Mouse (Mus musculus): ENCODE measurements around the gene Fam189a1. TPM values are rescaled to one million over a fixed set of nuclear protein-coding genes. Genes with fewer than 3 reads are reported as not detected.
A peak's percentile ranks its signal among the peaks of the same experiment; 100 is the strongest.

Gene Fam189a1
- polyA plus RNA-seq (2014; fragmentation: Nextera tagmentation; extraction: Ambion mirVana) = 0.08 and 0.27 TPM in 2 replicates

DNA sequence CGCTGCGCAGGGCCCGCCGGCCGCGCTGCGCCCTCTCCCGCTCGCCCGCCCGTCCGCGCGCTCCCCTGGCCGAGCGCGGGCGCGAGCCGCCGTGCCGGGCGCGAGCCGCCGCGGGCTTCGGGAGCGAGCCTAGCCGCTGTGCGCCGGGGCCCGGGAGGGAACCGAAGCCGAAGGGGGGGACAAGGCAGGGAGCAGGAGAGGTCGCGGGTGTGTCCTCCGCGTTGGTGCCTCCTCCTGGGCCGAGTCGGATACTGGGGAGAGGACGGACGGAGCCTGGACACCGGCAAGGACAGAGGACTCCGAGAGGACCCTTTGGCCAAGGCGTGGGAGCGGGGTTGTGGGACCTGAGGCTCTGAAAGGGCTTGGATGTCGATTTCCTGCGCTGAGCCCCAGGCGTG lies at the start of gene Fam189a1:
Gene Fam189a1, minus strand, starts transcription at position 57 of the 398 bp plus-strand sequence.
- H3K4me2 ChIP-seq = peak within 1 kb of the TSS; percentile 82
- H3K27me3 ChIP-seq (replicated peaks; ENCODE audit: control insufficient read depth, insufficient read depth, low read length) = peaks cover 45% of the 10 kb centered on the region
- H3K4me3 ChIP-seq (ENCODE audit: low read depth, low read length) = peak within 1 kb of the TSS; percentile 45
- ATAC-seq (replicated peaks; ENCODE audit: low FRiP score) (peak; percentile 26; the same call in 1 of the 2 replicates), DNase-seq (ENCODE audit: low spot score) (peak; percentile 60)
- H3K36me3 ChIP-seq (ENCODE audit: control insufficient read depth, insufficient read depth, low read length) = no peaks in the 10 kb centered on the region
- H3K9ac ChIP-seq (ENCODE audit: low read depth, low read length) = 0 out of 2 replicates have a peak within 1 kb of the TSS, but pooled peaks have one; percentile 14
- no peaks in the 10 kb centered on the region for H3K9me3 ChIP-seq (ENCODE audit: control insufficient read depth, low read length)
- H3K27ac ChIP-seq (ENCODE audit: low read depth, low read length) = no peak within 1 kb of the TSS
- 1% methylated on average over 45 of the region's 50 CpGs for WGBS
- H3K4me1 ChIP-seq (replicated peaks; ENCODE audit: control insufficient read depth, insufficient read depth, low read length) = no peaks in the 10 kb centered on the region

DNA sequence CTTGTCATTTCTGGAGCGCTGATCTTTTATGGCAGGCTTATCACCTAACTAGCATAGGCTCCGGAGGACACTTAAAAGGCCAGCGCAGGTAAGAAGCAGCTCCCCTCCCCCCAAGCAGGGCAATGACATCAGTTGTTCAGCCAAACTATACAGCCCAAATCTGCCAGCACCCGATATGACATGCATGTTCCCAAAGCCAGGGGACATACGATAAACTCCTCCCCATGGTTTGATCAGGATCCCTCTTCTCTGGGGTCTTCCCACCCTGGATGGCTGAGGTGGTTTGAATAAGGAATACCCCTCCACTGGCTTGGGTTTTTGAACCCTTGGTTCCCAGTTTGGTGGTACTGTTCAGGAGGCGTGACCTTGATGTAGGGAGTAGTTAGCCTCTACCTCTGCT lies 49.7 kb upstream of the Fam189a1 start:
- WGBS = 85% methylated on average over 6 of the region's 6 CpGs
- H3K4me3 ChIP-seq (ENCODE audit: low read depth, low read length) = no peak overlapping the region
- DNase-seq (ENCODE audit: low spot score) (no peak), ATAC-seq (replicated peaks; ENCODE audit: low FRiP score) (no peak)
- H3K27ac ChIP-seq (ENCODE audit: low read depth, low read length) = no peak overlapping the region
- no peaks in the 10 kb centered on the region for H3K4me1 ChIP-seq (replicated peaks; ENCODE audit: control insufficient read depth, insufficient read depth, low read length)
- no peak overlapping the region for H3K9ac ChIP-seq (ENCODE audit: low read depth, low read length)
- no peaks in the 10 kb centered on the region for H3K27me3 ChIP-seq (replicated peaks; ENCODE audit: control insufficient read depth, insufficient read depth, low read length)
- peaks cover 4% of the 10 kb centered on the region; the same call in 1 of the 2 replicates for H3K9me3 ChIP-seq (ENCODE audit: control insufficient read depth, low read length)
- no peaks in the 10 kb centered on the region for H3K36me3 ChIP-seq (ENCODE audit: control insufficient read depth, insufficient read depth, low read length)
- no peak overlapping the region for H3K4me2 ChIP-seq

DNA sequence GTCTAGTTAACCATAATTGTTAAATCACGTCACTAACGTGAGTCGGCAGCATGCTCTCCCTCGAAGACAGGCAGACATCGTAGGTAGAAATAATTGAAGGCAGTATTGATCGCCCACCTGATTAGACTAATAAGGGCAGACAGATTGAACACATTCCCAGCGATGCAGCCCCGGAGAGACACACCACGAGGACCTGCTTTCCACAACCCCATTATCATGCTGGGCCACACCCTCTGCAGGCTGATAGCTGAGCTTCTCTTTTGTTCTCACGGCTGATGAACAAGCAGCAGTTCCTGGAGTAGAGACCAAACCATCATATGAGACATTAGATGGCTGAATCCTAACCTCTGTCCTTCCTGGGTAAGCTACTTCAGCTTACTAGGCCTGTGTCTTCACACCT lies 46.3 kb upstream of the Fam189a1 start:
- Histone ChIP-seq H3K4me3 (ENCODE audit: low read depth, low read length) (no peak overlapping the region), H3K36me3 (ENCODE audit: control insufficient read depth, insufficient read depth, low read length) (no peaks in the 10 kb centered on the region), H3K9ac (ENCODE audit: low read depth, low read length) (no peak overlapping the region), H3K27ac (ENCODE audit: low read depth, low read length) (no peak overlapping the region), H3K27me3 (replicated peaks; ENCODE audit: control insufficient read depth, insufficient read depth, low read length) (no peaks in the 10 kb centered on the region), H3K9me3 (ENCODE audit: control insufficient read depth, low read length) (peaks cover 4% of the 10 kb centered on the region; the same call in 1 of the 2 replicates), H3K4me2 (no peak overlapping the region), H3K4me1 (replicated peaks; ENCODE audit: control insufficient read depth, insufficient read depth, low read length) (no peaks in the 10 kb centered on the region)
- DNase-seq (ENCODE audit: low spot score) = no peak
- WGBS = 82% methylated on average over 10 of the region's 10 CpGs
- ATAC-seq (replicated peaks; ENCODE audit: low FRiP score) = no peak

- no peak overlapping the region for H3K27ac ChIP-seq (ENCODE audit: low read depth, low read length)
- ATAC-seq (replicated peaks; ENCODE audit: low FRiP score) (no peak), DNase-seq (ENCODE audit: low spot score) (no peak)
- H3K4me3 ChIP-seq (ENCODE audit: low read depth, low read length) = no peak overlapping the region
- no peaks in the 10 kb centered on the region for H3K36me3 ChIP-seq (ENCODE audit: control insufficient read depth, insufficient read depth, low read length)
- H3K9me3 ChIP-seq (ENCODE audit: control insufficient read depth, low read length) = no peaks in the 10 kb centered on the region
- H3K27me3 ChIP-seq (replicated peaks; ENCODE audit: control insufficient read depth, insufficient read depth, low read length) = no peaks in the 10 kb centered on the region
- WGBS = 65% methylated on average over 5 of the region's 5 CpGs
- no peak overlapping the region for H3K4me2 ChIP-seq
- H3K4me1 ChIP-seq (replicated peaks; ENCODE audit: control insufficient read depth, insufficient read depth, low read length) = no peaks in the 10 kb centered on the region
- H3K9ac ChIP-seq (ENCODE audit: low read depth, low read length) = no peak overlapping the region
Observed at GRCm38 (mm10) chr7:65180694-65181093, 24.3 kb upstream of the Fam189a1 start.

DNA sequence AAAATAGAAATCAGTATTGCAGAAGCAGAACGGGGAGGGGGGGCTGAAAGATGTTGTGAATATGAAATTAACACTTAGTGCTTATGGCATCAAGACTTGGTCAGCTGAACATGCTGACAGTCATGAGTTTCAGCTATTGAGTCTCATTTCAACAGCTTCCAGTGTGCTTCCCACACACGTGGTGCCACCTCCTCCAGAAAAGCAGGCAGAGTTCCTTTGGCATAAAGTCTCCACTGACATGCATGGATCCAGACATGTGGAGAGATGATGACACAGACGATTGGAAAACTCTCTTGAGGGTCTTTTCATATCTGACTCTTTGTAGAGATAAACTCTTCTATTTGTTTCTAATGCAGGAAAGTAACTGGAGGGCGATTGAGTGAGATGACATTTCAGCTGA lies 14.4 kb upstream of the Fam189a1 start:
- H3K27me3 ChIP-seq (replicated peaks; ENCODE audit: control insufficient read depth, insufficient read depth, low read length) = no peaks in the 10 kb centered on the region
- no peak overlapping the region for H3K4me3 ChIP-seq (ENCODE audit: low read depth, low read length)
- no peaks in the 10 kb centered on the region for H3K36me3 ChIP-seq (ENCODE audit: control insufficient read depth, insufficient read depth, low read length)
- WGBS = 74% methylated on average over 4 of the region's 4 CpGs
- no peaks in the 10 kb centered on the region for H3K9me3 ChIP-seq (ENCODE audit: control insufficient read depth, low read length)
- H3K27ac ChIP-seq (ENCODE audit: low read depth, low read length) = no peak overlapping the region
- H3K9ac ChIP-seq (ENCODE audit: low read depth, low read length) = no peak overlapping the region
- H3K4me1 ChIP-seq (replicated peaks; ENCODE audit: control insufficient read depth, insufficient read depth, low read length) = no peaks in the 10 kb centered on the region
- no peak for DNase-seq (ENCODE audit: low spot score)
- no peak for ATAC-seq (replicated peaks; ENCODE audit: low FRiP score)
- H3K4me2 ChIP-seq = no peak overlapping the region

GRCm38 (mm10) chr7:65157031-65158025 lies 958 bp upstream of the Fam189a1 start:
- no peak for ATAC-seq (replicated peaks; ENCODE audit: low FRiP score)
- H3K4me3 ChIP-seq (ENCODE audit: low read depth, low read length) = no peak overlapping the region
- no peaks in the 10 kb centered on the region for H3K36me3 ChIP-seq (ENCODE audit: control insufficient read depth, insufficient read depth, low read length)
- H3K27ac ChIP-seq (ENCODE audit: low read depth, low read length) = no peak overlapping the region
- DNase-seq (ENCODE audit: low spot score) = no peak
- H3K9me3 ChIP-seq (ENCODE audit: control insufficient read depth, low read length) = no peaks in the 10 kb centered on the region
- no peaks in the 10 kb centered on the region for H3K4me1 ChIP-seq (replicated peaks; ENCODE audit: control insufficient read depth, insufficient read depth, low read length)
- peaks cover 45% of the 10 kb centered on the region for H3K27me3 ChIP-seq (replicated peaks; ENCODE audit: control insufficient read depth, insufficient read depth, low read length)
- peak overlapping the region; percentile 82 for H3K4me2 ChIP-seq
- H3K9ac ChIP-seq (ENCODE audit: low read depth, low read length) = no peak overlapping the region
- WGBS = 22% methylated on average over 16 of the region's 16 CpGs

- Histone ChIP-seq H3K4me1 (replicated peaks; ENCODE audit: control insufficient read depth, insufficient read depth, low read length) (no peaks in the 10 kb centered on the region), H3K4me2 (peak overlapping the region; percentile 82), H3K9me3 (ENCODE audit: control insufficient read depth, low read length) (no peaks in the 10 kb centered on the region), H3K9ac (ENCODE audit: low read depth, low read length) (0 out of 2 replicates have a peak overlapping the region, but pooled peaks have one; percentile 14), H3K36me3 (ENCODE audit: control insufficient read depth, insufficient read depth, low read length) (no peaks in the 10 kb centered on the region), H3K27ac (ENCODE audit: low read depth, low read length) (no peak overlapping the region), H3K4me3 (ENCODE audit: low read depth, low read length) (peak overlapping the region; percentile 45), H3K27me3 (replicated peaks; ENCODE audit: control insufficient read depth, insufficient read depth, low read length) (peaks cover 45% of the 10 kb centered on the region)
- peak; percentile 51 for DNase-seq (ENCODE audit: low spot score)
- ATAC-seq (replicated peaks; ENCODE audit: low FRiP score) = peak; percentile 57; the same call in 1 of the 2 replicates
- WGBS = 1% methylated on average over 107 of the region's 122 CpGs
Observed at GRCm38 (mm10) chr7:65155628-65156513, 499 bp downstream of the Fam189a1 start.

DNA sequence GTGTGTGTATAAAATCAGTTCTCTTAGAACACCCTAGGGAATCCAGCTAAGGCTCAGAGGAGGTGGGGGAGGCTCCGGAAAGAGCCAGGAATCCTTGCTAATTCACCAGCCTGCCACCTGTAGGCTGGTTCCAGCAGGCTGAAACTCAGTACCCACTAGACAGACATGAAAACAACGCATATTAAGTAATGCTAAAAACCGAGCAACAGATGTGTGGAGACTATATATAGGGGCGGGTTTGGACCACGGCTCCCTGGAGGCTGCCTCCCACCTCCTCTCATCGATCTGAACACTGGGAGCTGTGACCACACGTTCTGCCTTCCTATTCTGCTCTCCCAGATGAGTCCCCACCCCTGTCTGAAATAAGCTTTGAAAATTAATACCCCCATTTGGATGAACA lies 1.8 kb downstream of the Fam189a1 start:
- Histone ChIP-seq H3K9ac (ENCODE audit: low read depth, low read length) (no peak overlapping the region), H3K36me3 (ENCODE audit: control insufficient read depth, insufficient read depth, low read length) (no peaks in the 10 kb centered on the region), H3K27ac (ENCODE audit: low read depth, low read length) (no peak overlapping the region), H3K27me3 (replicated peaks; ENCODE audit: control insufficient read depth, insufficient read depth, low read length) (peaks cover 45% of the 10 kb centered on the region), H3K9me3 (ENCODE audit: control insufficient read depth, low read length) (no peaks in the 10 kb centered on the region), H3K4me2 (no peak overlapping the region), H3K4me1 (replicated peaks; ENCODE audit: control insufficient read depth, insufficient read depth, low read length) (no peaks in the 10 kb centered on the region), H3K4me3 (ENCODE audit: low read depth, low read length) (no peak overlapping the region)
- no peak for ATAC-seq (replicated peaks; ENCODE audit: low FRiP score)
- WGBS = 20% methylated on average over 7 of the region's 7 CpGs
- no peak for DNase-seq (ENCODE audit: low spot score)
